Mouse (Mus musculus): Measurements from ENCODE around the gene Klhl10.

Klhl10 gene

GRCm38 (mm10) chr11:100441797-100442196 lies at the start of gene Klhl10, which contains the start of gene Nt5c3b:
Klhl10 (plus strand) TSS chr11:100441917.
Nt5c3b (minus strand) TSS chr11:100441808.
- in situ Hi-C loops (cut with MboI, MseI): no loop called here

GRCm38 (mm10) chr11:100392958-100393357 lies 48.8 kb upstream of the Klhl10 start:
- in situ Hi-C loops (cut with MboI, MseI): no loop called here

GRCm38 (mm10) chr11:100393733-100394132 lies 48.0 kb upstream of the Klhl10 start:
- in situ Hi-C loops (cut with MboI, MseI): no loop called here

GRCm38 (mm10) chr11:100394353-100395074 lies 47.2 kb upstream of the Klhl10 start:
- in situ Hi-C loops (cut with MboI, MseI): no loop called here

GRCm38 (mm10) chr11:100395200-100395599 lies 46.5 kb upstream of the Klhl10 start:
- in situ Hi-C loops (cut with MboI, MseI): no loop called here

GRCm38 (mm10) chr11:100395861-100396631 lies 45.7 kb upstream of the Klhl10 start:
- in situ Hi-C loops (cut with MboI, MseI): no loop called here

GRCm38 (mm10) chr11:100396886-100397599 lies 44.7 kb upstream of the Klhl10 start:
- in situ Hi-C loops (cut with MboI, MseI): no loop called here

GRCm38 (mm10) chr11:100397600-100398389 lies 43.9 kb upstream of the Klhl10 start, which contains the start of gene Jup:
Jup (minus strand) TSS chr11:100397763.
- in situ Hi-C loops (cut with MboI, MseI): no loop called here

GRCm38 (mm10) chr11:100398517-100398916 lies 43.2 kb upstream of the Klhl10 start:
- in situ Hi-C loops (cut with MboI, MseI): no loop called here

- in situ Hi-C loops (cut with MboI, MseI): no loop called here
Observed at GRCm38 (mm10) chr11:100399320-100399719, 42.4 kb upstream of the Klhl10 start.

GRCm38 (mm10) chr11:100399727-100400538 lies 41.8 kb upstream of the Klhl10 start:
- in situ Hi-C loops (cut with MboI, MseI): no loop called here

GRCm38 (mm10) chr11:100400842-100401241 lies 40.9 kb upstream of the Klhl10 start:
- in situ Hi-C loops (cut with MboI, MseI): no loop called here

GRCm38 (mm10) chr11:100402240-100402639 lies 39.5 kb upstream of the Klhl10 start:
- in situ Hi-C loops (cut with MboI, MseI): no loop called here

GRCm38 (mm10) chr11:100402682-100403081 lies 39.0 kb upstream of the Klhl10 start:
- in situ Hi-C loops (cut with MboI, MseI): no loop called here

GRCm38 (mm10) chr11:100403445-100404134 lies 38.1 kb upstream of the Klhl10 start:
- in situ Hi-C loops (cut with MboI, MseI): no loop called here

GRCm38 (mm10) chr11:100404456-100405074 lies 37.2 kb upstream of the Klhl10 start:
- in situ Hi-C loops (cut with MboI, MseI): no loop called here

GRCm38 (mm10) chr11:100406273-100406672 lies 35.4 kb upstream of the Klhl10 start:
- in situ Hi-C loops (cut with MboI, MseI): no loop called here

GRCm38 (mm10) chr11:100406995-100407705 lies 34.6 kb upstream of the Klhl10 start:
- in situ Hi-C loops (cut with MboI, MseI): no loop called here

Data from T-helper 17 cell (primary cell).